Mouse (Mus musculus) ES-Bruce4 (cell line): ENCODE results near the gene A530016L24Rik.

Source experiments
- CTCF ChIP-seq: IDR thresholded peaks from one replicate; pipeline ENCODE4 v1.8.1; 2011; ENCODE audit warnings: low read depth, low read length
- EP300 ChIP-seq: IDR thresholded peaks from 2 replicates; pipeline ENCODE4 v1.6.1; 2011; ENCODE audit warnings: low read depth, low read length; ENCODE audit not compliant: insufficient read depth
- POLR2A ChIP-seq: IDR thresholded peaks from one replicate; pipeline ENCODE4 v1.8.1; 2011; ENCODE audit warnings: low read length; ENCODE audit not compliant: insufficient read depth

GRCm38 (mm10) chr12:112449144-112449827 is 40.0 kb upstream of the A530016L24Rik start:
- TF ChIP-seq EP300 (no peak), POLR2A (no peak), CTCF (no peak)
